Mouse (Mus musculus): ENCODE data around the gene Sntb2. TPM values are rescaled to one million over a fixed set of nuclear protein-coding genes. Genes with fewer than 3 reads are reported as not detected.
A peak's percentile ranks its signal among the peaks of the same experiment; 100 is the strongest.
"Not testable (repeated sequence)": the region's sequence is repeated elsewhere in the genome, so short reads cannot be mapped to it uniquely, and the experiment has no call there.

Gene Sntb2
- polyA plus RNA-seq, 1 experiment from 2014 or later, result 21.6 TPM

- no peaks in the 10 kb centered on the region for H3K27me3 ChIP-seq (ENCODE audit: control insufficient read depth, insufficient read depth, low read length)
- no peak overlapping the region for H3K9ac ChIP-seq (replicated peaks; ENCODE audit: low read depth, low read length)
- 0 out of 2 replicates have a peak, but pooled peaks cover 3% of the 10 kb centered on the region for H3K4me1 ChIP-seq (ENCODE audit: control insufficient read depth, insufficient read depth, low read length)
- H3K36me3 ChIP-seq (ENCODE audit: control insufficient read depth, insufficient read depth, low read length), result no peaks in the 10 kb centered on the region
- H3K27ac ChIP-seq (ENCODE audit: low read length), result no peak overlapping the region
- H3K9me3 ChIP-seq (ENCODE audit: control insufficient read depth, low read depth, low read length), result no peaks in the 10 kb centered on the region
- WGBS, result 62% methylated on average over 5 of the region's 5 CpGs
- no peak for ATAC-seq (ENCODE audit: insufficient number of reproducible peaks, insufficient read depth, low FRiP score, low read depth)
- H3K4me3 ChIP-seq (ENCODE audit: low read depth, low read length), result no peak overlapping the region
- no peak overlapping the region for H3K4me2 ChIP-seq (replicated peaks; ENCODE audit: low read depth, low read length)
Observed at GRCm38 (mm10) chr8:106971916-106972315, 36.4 kb downstream of the Sntb2 start.

GRCm38 (mm10) chr8:106972538-106973264 lies 37.2 kb downstream of the Sntb2 start:
- H3K4me2 ChIP-seq (replicated peaks; ENCODE audit: low read depth, low read length), result no peak overlapping the region
- no peaks in the 10 kb centered on the region for H3K27me3 ChIP-seq (ENCODE audit: control insufficient read depth, insufficient read depth, low read length)
- H3K27ac ChIP-seq (ENCODE audit: low read length), result peak overlapping the region; percentile 48; the same call in 1 of the 2 replicates
- no peak overlapping the region for H3K4me3 ChIP-seq (ENCODE audit: low read depth, low read length)
- H3K36me3 ChIP-seq (ENCODE audit: control insufficient read depth, insufficient read depth, low read length), result no peaks in the 10 kb centered on the region
- 78% methylated on average over 6 of the region's 6 CpGs for WGBS
- H3K4me1 ChIP-seq (ENCODE audit: control insufficient read depth, insufficient read depth, low read length), result 0 out of 2 replicates have a peak, but pooled peaks cover 3% of the 10 kb centered on the region
- no peaks in the 10 kb centered on the region for H3K9me3 ChIP-seq (ENCODE audit: control insufficient read depth, low read depth, low read length)
- ATAC-seq (ENCODE audit: insufficient number of reproducible peaks, insufficient read depth, low FRiP score, low read depth), result no peak
- no peak overlapping the region for H3K9ac ChIP-seq (replicated peaks; ENCODE audit: low read depth, low read length)

- H3K4me2 ChIP-seq (replicated peaks; ENCODE audit: low read depth, low read length); H3K4me1 ChIP-seq (ENCODE audit: control insufficient read depth, insufficient read depth, low read length); H3K27me3 ChIP-seq (ENCODE audit: control insufficient read depth, insufficient read depth, low read length); H3K4me3 ChIP-seq (ENCODE audit: low read depth, low read length); H3K36me3 ChIP-seq (ENCODE audit: control insufficient read depth, insufficient read depth, low read length); H3K9ac ChIP-seq (replicated peaks; ENCODE audit: low read depth, low read length); ATAC-seq (ENCODE audit: insufficient number of reproducible peaks, insufficient read depth, low FRiP score, low read depth); H3K9me3 ChIP-seq (ENCODE audit: control insufficient read depth, low read depth, low read length); H3K27ac ChIP-seq (ENCODE audit: low read length): not testable (repeated sequence)
- WGBS, result 96% methylated on average over 2 of the region's 3 CpGs
Observed at GRCm38 (mm10) chr8:106973526-106973925, 38.0 kb downstream of the Sntb2 start.

GRCm38 (mm10) chr8:106974754-106975153 lies 39.2 kb downstream of the Sntb2 start:
- 0 out of 2 replicates have a peak overlapping the region, but pooled peaks have one; percentile 21 for H3K27ac ChIP-seq (ENCODE audit: low read length)
- H3K4me2 ChIP-seq (replicated peaks; ENCODE audit: low read depth, low read length), result no peak overlapping the region
- H3K36me3 ChIP-seq (ENCODE audit: control insufficient read depth, insufficient read depth, low read length), result no peaks in the 10 kb centered on the region
- no peak overlapping the region for H3K9ac ChIP-seq (replicated peaks; ENCODE audit: low read depth, low read length)
- no peaks in the 10 kb centered on the region for H3K27me3 ChIP-seq (ENCODE audit: control insufficient read depth, insufficient read depth, low read length)
- peaks cover 17% of the 10 kb centered on the region for H3K4me1 ChIP-seq (ENCODE audit: control insufficient read depth, insufficient read depth, low read length)
- 79% methylated on average over 7 of the region's 7 CpGs for WGBS
- H3K4me3 ChIP-seq (ENCODE audit: low read depth, low read length), result no peak overlapping the region
- ATAC-seq (ENCODE audit: insufficient number of reproducible peaks, insufficient read depth, low FRiP score, low read depth), result no peak
- no peaks in the 10 kb centered on the region for H3K9me3 ChIP-seq (ENCODE audit: control insufficient read depth, low read depth, low read length)

- Histone ChIP-seq H3K4me2 (replicated peaks; ENCODE audit: low read depth, low read length) (no peak overlapping the region), H3K9me3 (ENCODE audit: control insufficient read depth, low read depth, low read length) (no peaks in the 10 kb centered on the region), H3K4me3 (ENCODE audit: low read depth, low read length) (no peak overlapping the region), H3K27me3 (ENCODE audit: control insufficient read depth, insufficient read depth, low read length) (no peaks in the 10 kb centered on the region), H3K36me3 (ENCODE audit: control insufficient read depth, insufficient read depth, low read length) (no peaks in the 10 kb centered on the region), H3K27ac (ENCODE audit: low read length) (no peak overlapping the region; the same call in 1 of the 2 replicates), H3K9ac (replicated peaks; ENCODE audit: low read depth, low read length) (no peak overlapping the region), H3K4me1 (ENCODE audit: control insufficient read depth, insufficient read depth, low read length) (peaks cover 17% of the 10 kb centered on the region)
- WGBS, result 88% methylated on average over 2 of the region's 2 CpGs
- no peak for ATAC-seq (ENCODE audit: insufficient number of reproducible peaks, insufficient read depth, low FRiP score, low read depth)
Observed at GRCm38 (mm10) chr8:106975764-106976163, 40.2 kb downstream of the Sntb2 start.

GRCm38 (mm10) chr8:106976436-106976835 lies 40.9 kb downstream of the Sntb2 start:
- no peak overlapping the region for H3K4me2 ChIP-seq (replicated peaks; ENCODE audit: low read depth, low read length)
- no peak overlapping the region for H3K27ac ChIP-seq (ENCODE audit: low read length)
- H3K36me3 ChIP-seq (ENCODE audit: control insufficient read depth, insufficient read depth, low read length), result no peaks in the 10 kb centered on the region
- no peak for ATAC-seq (ENCODE audit: insufficient number of reproducible peaks, insufficient read depth, low FRiP score, low read depth)
- peaks cover 17% of the 10 kb centered on the region for H3K4me1 ChIP-seq (ENCODE audit: control insufficient read depth, insufficient read depth, low read length)
- H3K4me3 ChIP-seq (ENCODE audit: low read depth, low read length), result no peak overlapping the region
- no peak overlapping the region for H3K9ac ChIP-seq (replicated peaks; ENCODE audit: low read depth, low read length)
- WGBS, result 57% methylated on average over 4 of the region's 4 CpGs
- H3K27me3 ChIP-seq (ENCODE audit: control insufficient read depth, insufficient read depth, low read length), result no peaks in the 10 kb centered on the region
- no peaks in the 10 kb centered on the region for H3K9me3 ChIP-seq (ENCODE audit: control insufficient read depth, low read depth, low read length)

GRCm38 (mm10) chr8:106978755-106979251 lies 43.3 kb downstream of the Sntb2 start:
- no peak overlapping the region for H3K9ac ChIP-seq (replicated peaks; ENCODE audit: low read depth, low read length)
- no peak overlapping the region for H3K4me3 ChIP-seq (ENCODE audit: low read depth, low read length)
- ATAC-seq (ENCODE audit: insufficient number of reproducible peaks, insufficient read depth, low FRiP score, low read depth), result peak; percentile 33; the same call in 1 of the 2 replicates
- H3K4me1 ChIP-seq (ENCODE audit: control insufficient read depth, insufficient read depth, low read length), result peaks cover 17% of the 10 kb centered on the region
- H3K36me3 ChIP-seq (ENCODE audit: control insufficient read depth, insufficient read depth, low read length), result peaks cover 6% of the 10 kb centered on the region
- no peaks in the 10 kb centered on the region for H3K9me3 ChIP-seq (ENCODE audit: control insufficient read depth, low read depth, low read length)
- H3K4me2 ChIP-seq (replicated peaks; ENCODE audit: low read depth, low read length), result no peak overlapping the region
- H3K27me3 ChIP-seq (ENCODE audit: control insufficient read depth, insufficient read depth, low read length), result no peaks in the 10 kb centered on the region
- 23% methylated on average over 2 of the region's 2 CpGs for WGBS
- peak overlapping the region; percentile 52; the same call in 1 of the 2 replicates for H3K27ac ChIP-seq (ENCODE audit: low read length)

- H3K9ac ChIP-seq (replicated peaks; ENCODE audit: low read depth, low read length), result no peak overlapping the region
- no peak overlapping the region for H3K4me2 ChIP-seq (replicated peaks; ENCODE audit: low read depth, low read length)
- H3K27ac ChIP-seq (ENCODE audit: low read length), result no peak overlapping the region
- 0 out of 2 replicates have a peak, but pooled peaks cover 2% of the 10 kb centered on the region for H3K4me1 ChIP-seq (ENCODE audit: control insufficient read depth, insufficient read depth, low read length)
- no peak for ATAC-seq (ENCODE audit: insufficient number of reproducible peaks, insufficient read depth, low FRiP score, low read depth)
- peaks cover 6% of the 10 kb centered on the region for H3K36me3 ChIP-seq (ENCODE audit: control insufficient read depth, insufficient read depth, low read length)
- WGBS, result 69% methylated on average over 9 of the region's 9 CpGs
- H3K4me3 ChIP-seq (ENCODE audit: low read depth, low read length), result no peak overlapping the region
- no peaks in the 10 kb centered on the region for H3K27me3 ChIP-seq (ENCODE audit: control insufficient read depth, insufficient read depth, low read length)
- H3K9me3 ChIP-seq (ENCODE audit: control insufficient read depth, low read depth, low read length), result no peaks in the 10 kb centered on the region
Observed at GRCm38 (mm10) chr8:106985404-106985821, 49.9 kb downstream of the Sntb2 start.

Data from stomach, embryonic 14.5 days (tissue).